Mouse (Mus musculus) heart, postnatal 0 days (tissue): ENCODE measurements around the gene Atp6v0e.

ENCODE experiments used
- CTCF ChIP-seq: IDR thresholded peaks from 2 replicates; pipeline ENCODE4 v1.5.1; 2016; ENCODE audit warnings: antibody characterized with exemption, control low read depth, low read depth
- EP300 ChIP-seq: IDR thresholded peaks from 2 replicates; pipeline ENCODE4 v1.6.1; 2016; ENCODE audit warnings: antibody characterized with exemption, low read depth

DNA sequence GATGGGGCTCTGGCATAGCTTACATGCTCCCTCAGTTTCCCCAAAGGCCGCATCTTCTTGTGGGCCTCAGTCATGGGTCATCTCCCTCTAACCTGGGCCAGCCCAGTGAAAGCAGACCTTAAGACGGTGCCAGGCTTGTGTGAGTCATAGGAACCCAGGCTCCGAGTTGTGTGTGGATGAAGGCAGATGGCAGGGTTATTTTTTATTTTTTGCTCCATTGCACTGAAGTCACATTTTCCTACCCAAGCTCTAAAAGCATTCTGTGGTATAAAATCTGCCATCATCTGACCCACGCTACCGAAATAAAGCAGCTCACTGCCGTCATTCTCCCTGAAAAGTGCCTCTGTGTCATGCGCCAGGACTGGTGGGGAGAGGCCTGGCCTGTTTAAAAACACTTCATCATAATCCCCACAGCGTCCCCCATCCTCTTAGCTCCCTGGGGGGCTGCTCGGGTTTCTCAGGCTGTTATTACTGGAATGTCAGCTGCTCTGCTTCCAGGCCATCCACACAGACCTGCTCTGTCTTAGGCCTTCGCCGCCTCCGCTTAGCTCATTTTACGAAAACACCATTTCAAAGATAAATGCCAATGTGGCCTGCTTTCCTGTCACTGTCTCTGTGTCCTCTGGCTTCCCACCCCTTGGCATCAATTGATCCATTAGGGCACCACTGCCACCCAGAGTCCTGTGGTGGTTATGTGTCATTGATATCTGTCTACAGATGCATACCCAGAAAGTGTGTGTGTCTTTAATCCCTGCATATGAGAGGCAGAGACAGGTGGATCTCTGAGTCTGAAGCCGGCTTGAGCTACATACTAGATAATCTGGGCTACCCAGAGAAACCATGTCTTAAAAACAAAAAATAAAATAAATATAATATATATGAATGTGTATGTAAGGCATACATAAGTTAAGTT lies 12.3 kb upstream of the Atp6v0e start:
- TF ChIP-seq CTCF (0 out of 2 replicates have a peak, but pooled peaks have one; percentile 10), EP300 (no peak)
